Mouse (Mus musculus) yolk sac, embryonic 10.5 days (tissue): Measurements from ENCODE around the gene Lrrc3c.
"Not testable (repeated sequence)": the region's sequence is repeated elsewhere in the genome, so short reads cannot be mapped to it uniquely, and the experiment has no call there.

ENCODE experiments used
- DNase-seq: peaks from one replicate; pipeline ENCODE4 v3.0.0-alpha.2; 2017; ENCODE audit warnings: low spot score

Gene Lrrc3c

DNA sequence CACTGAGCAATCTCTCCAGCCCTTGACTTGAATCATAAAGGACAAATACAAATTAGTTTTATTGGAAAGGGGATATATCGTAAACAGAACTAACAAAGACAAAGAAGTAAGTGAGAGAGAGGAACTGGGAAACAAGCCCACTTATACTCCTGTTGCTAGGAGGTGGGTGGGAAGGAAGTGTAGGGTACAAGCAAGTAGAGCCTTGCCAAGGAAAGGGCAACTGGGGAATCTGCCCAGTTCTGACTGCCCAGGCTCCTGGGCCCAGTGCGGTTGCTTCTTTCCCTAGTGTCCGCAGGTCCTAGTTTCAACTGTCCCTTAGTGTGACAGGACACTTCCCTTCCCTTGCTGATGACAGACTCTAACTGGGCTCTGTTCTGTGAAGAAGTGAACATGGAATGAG, 30.6 kb downstream of the Lrrc3c start:
- DNase-seq, result no peak

DNA sequence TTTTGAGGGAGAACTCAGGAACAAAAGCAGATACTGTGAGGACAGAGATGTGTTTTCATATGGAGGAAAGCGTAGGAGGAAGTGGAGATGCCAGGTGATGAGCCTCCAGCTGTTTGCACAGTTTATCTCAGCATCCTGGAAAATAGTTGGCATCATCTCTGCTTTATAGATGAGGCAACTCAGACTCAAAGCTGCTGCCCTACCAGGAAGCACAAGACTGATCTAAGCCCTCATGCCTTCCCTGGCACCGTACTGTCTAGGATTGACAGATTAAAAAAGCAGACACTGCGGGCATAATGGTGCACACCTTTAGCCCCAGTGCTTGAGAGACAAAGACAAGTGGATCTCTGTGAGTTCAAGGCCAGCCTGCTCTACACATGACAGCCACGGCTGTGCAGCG, 32.6 kb downstream of the Lrrc3c start:
- no peak for DNase-seq

DNA sequence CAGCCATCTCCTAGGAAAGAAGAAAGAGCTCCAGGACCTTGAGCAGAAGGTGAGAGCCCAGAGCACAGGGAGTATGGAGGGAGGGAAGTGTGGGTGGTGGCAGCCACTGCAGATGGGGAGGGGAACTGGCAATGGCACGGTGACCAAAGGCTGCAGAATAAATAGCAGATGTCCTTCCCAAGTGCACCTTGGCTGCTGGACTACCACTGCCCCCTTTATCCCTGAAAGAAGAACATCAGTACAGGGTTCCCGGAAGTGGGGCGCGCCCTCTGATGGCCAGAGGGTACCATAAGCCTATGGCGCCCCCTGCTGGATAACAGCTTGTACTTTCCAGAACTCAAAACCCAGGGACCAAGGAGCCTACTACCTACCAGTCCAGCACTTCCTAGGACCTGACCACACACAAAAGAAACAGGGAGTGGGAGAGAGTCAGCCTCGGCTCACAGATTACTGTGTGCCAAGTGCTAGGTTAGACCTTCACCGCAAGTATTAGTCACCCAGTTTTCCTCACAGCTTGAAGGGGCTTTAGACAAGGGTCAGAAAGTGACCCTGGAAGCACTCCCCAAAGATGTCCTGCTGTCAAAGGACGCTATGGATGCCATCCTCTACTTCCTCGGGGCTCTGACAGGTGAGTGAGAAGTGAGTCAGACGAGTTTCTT, 37.4 kb downstream of the Lrrc3c start:
- not testable (repeated sequence) for DNase-seq

DNA sequence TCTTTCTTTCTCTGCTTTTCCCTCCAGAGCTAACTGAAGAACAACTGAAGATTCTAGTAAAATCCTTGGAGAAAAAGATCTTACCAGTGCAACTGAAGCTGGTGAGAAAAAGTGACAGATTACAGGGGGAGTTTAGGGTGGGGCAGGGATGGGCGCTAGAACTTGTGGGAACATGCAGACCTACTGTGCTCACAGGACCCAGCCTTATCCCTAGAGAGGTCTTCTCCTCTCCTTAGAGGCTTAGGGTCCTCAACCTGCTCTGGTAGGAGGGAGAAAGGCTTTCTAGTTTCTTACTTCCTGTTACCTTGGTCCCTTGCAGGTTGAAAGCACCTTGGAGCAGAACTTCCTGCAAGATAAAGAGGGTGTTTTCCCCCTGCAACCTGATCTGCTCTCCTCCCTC, 39.4 kb downstream of the Lrrc3c start:
- no peak for DNase-seq

DNA sequence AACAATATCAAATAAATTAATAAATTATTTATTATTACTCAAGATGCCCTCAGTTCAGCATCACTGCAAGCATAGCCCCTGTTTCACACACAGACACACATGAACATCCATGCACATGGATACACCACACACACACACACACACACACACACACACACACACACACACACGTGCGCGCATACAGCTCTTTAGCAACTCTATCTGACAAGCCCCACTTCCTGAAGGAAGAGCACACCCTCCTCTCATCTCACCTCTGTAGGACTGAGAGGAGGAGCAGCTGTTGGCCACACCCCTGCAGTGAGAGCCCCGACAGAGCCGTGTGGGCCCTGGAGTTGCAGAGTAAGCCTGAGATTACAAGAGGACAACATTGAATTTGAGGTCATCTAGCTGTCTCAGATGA, 42.0 kb downstream of the Lrrc3c start:
- DNase-seq, result no peak

DNA sequence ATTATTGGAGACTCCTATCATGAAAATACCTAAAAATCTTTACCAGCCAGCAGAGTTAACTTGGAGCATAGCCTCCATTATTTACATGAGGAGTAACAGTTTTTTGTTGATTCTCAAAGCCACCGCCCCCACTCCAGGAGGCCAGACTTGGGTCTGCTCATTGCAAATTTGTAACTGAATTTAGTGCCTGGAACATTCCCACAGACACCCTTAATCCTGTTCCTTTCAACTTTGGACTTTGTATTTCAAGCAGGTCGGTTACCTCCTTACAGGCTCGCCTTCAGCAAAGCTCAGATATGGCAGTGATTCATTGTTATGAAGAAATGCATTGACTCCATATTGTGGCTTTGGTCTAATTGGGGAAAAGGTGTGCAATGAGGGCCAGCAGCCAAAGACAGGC, 46.7 kb downstream of the Lrrc3c start:
- DNase-seq, result no peak

DNA sequence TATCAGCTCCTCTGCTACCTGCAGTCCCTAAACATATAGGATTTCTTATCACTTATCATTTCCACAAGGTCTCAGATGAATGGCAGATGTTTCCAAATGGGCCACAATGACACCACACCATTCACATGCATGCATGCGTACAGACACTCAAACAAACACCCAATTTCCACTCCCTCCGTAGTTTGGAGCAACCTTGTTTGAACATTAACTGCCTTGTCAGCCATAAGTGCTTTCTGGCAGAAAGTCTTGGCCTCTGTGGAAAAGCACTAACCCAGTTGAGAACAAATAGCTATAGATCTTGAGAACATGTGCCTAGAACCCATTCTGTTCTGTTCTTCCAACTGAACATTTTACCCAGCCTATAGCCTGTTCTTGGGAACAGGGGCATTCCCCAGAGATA, 47.9 kb downstream of the Lrrc3c start:
- DNase-seq, result no peak

DNA sequence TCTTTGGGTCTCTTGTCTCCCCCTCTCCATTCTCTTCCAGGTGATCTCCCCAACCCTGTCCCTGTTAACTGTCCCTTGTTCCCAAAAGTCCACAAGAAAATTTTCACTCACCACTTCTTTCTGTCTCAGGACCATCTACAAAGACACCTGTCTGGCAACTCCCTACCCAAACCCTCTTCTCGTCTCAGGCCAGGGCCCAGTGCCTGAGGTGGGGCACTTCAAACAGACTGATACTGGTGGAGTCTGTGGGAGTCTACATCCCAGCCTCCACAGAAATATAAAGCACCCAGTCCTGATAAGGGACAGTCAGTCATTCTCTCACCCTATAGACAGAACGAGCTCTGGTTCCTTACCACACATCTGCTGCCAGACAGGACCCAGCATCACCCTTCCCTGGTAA, 48.4 kb downstream of the Lrrc3c start, which contains the start of gene Gsdma2:
Gene Gsdma2 (plus strand): TSS at position 301 of the 400 bp plus-strand sequence.
- no peak for DNase-seq
